Mouse (Mus musculus): Measurements from ENCODE around the gene Cst3.

The Cst3 gene

DNA sequence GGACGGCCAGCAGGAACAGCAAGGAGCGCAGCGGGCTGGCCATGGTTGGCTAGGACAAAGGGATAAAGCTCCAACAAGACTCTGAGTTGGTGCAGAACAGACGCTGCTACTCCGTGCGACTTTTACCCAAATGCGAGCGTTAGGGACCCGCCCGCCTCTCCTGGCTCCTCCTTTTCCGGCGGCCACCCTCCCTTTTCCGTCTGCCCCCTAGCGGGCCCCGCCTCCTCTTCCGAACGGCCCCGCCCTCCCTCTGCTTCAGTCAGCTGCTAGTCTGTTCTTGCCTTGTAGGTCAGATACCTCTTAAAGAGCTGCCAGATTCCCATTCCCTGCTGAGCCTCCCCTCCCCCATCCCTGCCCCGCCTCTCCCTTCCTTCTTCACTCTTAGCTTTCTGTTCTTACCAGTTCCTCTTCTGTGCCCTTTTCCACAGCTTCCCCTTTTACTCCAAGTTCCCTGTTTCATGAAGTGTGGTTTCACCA is at the start of gene Cst3:
Cst3 (minus strand) TSS at position 358 of the 477 bp plus-strand sequence.
- peak; percentile 96 to 98 for DNase-seq (ENCODE audit: inconsistent age in 2 of 2, low spot score in 1 of 2)

DNA sequence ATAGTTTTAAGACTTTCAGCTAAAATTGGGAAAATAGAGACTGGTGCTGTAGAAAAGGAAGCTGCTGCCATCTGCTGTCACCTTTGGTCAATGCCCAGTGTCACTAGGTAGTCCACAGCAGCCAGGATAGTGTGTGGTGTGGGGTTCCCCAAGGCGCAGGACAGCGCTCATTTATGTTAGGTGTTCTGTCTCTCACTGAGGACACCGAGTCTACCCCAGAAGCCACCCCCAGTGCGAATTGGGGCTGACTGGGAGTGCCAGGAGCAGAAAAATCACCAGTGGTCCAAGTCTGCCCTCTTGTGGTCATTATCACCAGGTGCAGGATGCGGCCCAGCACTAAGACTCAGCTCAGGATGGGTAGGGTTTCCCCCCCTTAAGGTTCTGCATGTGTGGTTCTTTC is 26.8 kb upstream of the Cst3 start:
- peak; percentile 67 to 89 for DNase-seq (ENCODE audit: inconsistent age in 2 of 2, low spot score in 1 of 2)

DNA sequence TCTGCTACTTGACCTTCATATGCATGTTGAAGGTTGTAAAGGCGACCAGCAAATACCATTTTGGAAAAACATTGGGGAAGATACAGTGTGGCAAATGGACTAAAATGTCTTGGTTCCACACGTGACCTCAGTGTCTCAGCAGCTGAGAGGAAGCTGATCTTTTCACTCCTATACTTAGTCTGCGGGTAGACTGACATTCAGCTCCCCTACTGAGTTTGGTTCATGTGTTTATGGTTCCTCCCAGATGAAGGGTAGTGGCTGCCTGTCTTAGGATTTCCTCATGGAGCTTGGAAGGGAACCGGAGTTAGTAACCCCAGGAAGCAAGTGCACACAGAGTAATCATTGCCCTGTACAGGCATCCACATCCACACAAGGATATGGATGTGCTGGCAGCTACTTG is 24.8 kb upstream of the Cst3 start:
- DNase-seq (ENCODE audit: inconsistent age in 2 of 2, low spot score in 1 of 2), result no peak

GRCm38 (mm10) chr2:148896219-148896618 is 20.7 kb upstream of the Cst3 start:
- DNase-seq (ENCODE audit: inconsistent age in 2 of 2, low spot score in 1 of 2), result no peak

DNA sequence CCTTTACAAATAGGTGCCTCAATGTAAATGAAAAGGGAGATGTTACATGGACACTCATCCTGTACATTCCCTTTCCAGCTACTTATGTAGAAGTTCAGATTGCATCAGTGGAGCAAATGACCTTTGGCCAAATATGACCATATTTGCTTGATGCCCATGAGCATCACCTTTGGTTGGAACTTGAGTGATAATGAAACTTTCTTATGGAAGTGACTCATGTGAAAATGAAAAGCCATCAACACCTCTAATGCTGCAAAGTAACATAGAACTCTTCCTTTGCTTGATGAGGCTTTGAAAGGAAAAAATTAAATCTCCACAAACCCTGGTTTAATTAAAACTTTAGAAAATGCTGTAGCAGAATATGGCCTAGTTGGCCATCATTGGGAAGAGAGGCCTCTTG is 17.6 kb upstream of the Cst3 start:
- no peak for DNase-seq (ENCODE audit: inconsistent age in 2 of 2, low spot score in 1 of 2)

DNA sequence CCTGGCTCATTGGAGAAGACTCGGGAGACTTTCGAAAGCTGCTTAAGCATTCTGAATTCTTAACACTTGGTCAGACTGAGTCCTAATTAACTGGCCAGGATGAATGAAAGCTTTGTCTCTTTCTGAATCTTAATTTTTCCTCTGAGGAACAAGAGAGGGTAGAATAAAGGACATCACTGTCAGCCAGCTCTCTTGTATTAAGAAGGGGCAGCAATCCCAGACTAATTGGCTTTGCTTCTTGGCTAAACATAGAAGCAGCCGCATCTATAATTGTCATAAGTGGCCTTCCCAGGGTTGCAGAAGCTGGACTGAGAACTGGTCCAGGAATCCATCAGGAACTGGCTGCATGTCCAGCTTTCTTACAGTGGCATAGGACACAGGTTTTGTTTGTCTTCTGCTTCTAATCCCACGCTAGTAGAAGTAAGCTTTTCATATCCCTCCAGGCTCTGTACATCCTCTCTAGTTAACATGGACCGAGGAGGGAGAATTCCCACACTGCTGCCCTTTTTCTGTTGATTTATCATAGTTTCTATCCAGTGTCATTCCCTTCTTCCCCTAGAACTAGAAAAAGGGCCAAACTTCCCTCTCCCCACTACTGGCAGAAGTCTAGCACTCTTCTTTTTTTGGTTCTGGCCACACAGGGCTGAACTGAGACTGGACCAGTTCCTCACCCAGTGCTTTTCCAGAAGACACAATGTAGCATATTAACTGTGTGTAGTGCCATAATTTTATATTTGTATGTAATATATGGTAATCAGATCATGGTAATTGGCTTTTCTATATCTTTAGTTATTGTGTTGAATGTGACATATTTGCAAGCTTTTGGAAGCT is 14.7 kb upstream of the Cst3 start:
- no peak for DNase-seq (ENCODE audit: inconsistent age in 2 of 2, low spot score in 1 of 2)

DNA sequence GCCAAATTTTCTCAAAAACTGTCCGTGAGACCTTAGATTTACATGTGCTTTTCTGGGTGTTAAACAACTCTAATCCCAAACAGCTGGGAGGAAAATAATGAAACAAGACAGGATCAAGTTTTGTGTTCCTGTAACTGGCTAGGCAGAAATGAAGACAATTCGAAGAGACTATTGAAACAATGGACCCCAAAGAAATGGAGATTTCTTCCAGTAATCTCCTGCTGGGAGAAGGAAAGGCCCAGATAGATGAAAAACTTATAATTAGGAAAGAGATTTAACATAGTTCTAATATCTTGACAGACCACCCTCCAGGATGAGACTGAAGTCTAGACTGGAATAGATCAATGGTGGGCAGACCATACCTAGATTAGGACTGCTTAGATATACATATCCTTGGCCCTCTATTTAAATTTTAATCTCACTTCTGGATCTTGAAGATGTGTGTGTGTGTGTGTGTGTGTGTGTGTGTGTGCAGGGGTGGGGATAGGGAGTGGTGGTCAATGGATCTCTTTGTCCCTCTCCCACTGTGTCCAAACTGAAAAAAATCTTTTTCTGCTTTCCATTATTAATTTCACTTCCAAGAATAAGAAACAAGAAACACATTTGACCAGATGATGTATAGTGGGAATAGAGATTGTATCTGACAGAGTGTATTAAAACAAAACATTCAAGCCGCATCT is 14.0 kb upstream of the Cst3 start:
- no peak for DNase-seq (ENCODE audit: inconsistent age in 2 of 2, low spot score in 1 of 2)

- no peak for DNase-seq (ENCODE audit: inconsistent age in 2 of 2, low spot score in 1 of 2)
Observed at GRCm38 (mm10) chr2:148888872-148889271, 13.4 kb upstream of the Cst3 start.

DNA sequence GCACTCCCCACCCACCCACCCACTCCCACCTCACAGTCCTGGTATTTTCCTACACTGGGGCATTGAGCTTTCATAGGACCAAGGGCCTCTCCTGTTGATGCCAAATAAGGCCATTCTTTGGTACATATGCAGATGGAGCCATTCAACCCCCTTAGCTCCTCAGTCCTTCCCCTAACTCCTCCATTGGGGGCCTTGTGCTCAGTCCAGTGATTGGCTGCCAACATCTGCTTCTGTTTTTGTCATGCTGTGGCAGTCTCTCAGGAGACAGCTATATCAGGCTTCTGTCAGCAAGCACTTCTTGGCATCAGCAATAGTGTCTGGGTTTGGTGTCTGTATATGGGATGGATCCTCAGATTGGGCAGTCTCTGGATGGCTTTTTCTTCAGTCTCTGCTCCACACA is 9.2 kb upstream of the Cst3 start:
- no peak for DNase-seq (ENCODE audit: inconsistent age in 2 of 2, low spot score in 1 of 2)

DNA sequence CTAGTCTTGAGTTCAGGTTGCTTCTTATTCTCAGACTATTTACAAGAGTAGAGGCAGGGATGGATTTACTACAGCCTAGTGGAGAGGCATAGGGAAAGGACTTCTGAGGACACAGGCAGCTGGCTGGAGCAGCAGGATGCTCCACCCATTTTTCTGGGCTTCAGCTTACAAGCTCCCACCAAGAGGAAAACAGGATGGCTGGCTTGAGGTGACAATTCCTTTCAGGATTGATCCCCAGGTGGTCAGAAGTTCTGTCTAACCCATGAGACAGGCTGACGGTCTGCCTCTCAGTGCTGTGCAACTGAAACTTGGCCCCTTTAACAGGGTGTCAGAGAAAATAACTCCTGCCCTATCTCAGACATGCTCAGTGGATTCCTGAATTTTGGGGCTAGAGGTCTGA is 3.7 kb upstream of the Cst3 start:
- peak in 1 of 2 experiments; percentile 36 for DNase-seq (ENCODE audit: inconsistent age in 2 of 2, low spot score in 1 of 2)

- no peak for DNase-seq (ENCODE audit: inconsistent age in 2 of 2, low spot score in 1 of 2)
Observed at GRCm38 (mm10) chr2:148878641-148879130, 3.2 kb upstream of the Cst3 start.

DNA sequence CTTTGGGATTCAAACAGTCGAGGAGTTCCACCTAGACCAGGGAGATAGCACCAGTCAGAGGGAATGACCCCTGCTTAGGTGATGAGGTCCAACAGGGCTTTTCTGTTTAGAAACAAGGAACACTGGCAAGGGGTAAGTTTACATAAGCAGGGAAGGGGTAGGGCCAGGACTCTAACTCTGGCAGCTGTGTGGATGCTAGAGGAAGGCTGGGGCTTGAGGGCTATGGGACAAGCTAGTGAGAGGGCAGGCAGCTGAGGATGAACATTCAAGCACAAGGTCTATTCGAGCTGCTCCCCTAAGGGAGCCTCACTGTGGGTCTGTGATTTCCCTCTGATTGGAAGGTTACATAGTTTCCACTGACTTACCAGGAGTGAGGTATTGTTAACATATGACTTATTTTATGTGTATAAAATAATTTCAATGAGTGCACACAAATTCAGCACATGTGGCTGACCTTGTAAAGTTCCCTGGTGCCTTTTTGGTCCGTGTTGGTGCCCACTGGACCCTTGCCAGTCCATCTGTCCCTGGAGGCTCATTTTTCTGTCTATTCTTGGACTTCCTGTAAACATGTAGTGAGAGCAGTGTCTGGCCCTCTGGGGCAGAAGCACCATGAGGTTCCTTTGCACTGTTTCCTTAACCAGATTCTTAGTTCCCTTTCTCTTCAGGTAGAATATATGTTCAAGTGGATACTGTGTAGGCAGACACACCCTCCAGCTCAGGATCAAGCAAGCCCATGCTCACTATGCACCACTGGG is 1.7 kb upstream of the Cst3 start:
- peak; percentile 49 to 84 for DNase-seq (ENCODE audit: inconsistent age in 2 of 2, low spot score in 1 of 2)

DNA sequence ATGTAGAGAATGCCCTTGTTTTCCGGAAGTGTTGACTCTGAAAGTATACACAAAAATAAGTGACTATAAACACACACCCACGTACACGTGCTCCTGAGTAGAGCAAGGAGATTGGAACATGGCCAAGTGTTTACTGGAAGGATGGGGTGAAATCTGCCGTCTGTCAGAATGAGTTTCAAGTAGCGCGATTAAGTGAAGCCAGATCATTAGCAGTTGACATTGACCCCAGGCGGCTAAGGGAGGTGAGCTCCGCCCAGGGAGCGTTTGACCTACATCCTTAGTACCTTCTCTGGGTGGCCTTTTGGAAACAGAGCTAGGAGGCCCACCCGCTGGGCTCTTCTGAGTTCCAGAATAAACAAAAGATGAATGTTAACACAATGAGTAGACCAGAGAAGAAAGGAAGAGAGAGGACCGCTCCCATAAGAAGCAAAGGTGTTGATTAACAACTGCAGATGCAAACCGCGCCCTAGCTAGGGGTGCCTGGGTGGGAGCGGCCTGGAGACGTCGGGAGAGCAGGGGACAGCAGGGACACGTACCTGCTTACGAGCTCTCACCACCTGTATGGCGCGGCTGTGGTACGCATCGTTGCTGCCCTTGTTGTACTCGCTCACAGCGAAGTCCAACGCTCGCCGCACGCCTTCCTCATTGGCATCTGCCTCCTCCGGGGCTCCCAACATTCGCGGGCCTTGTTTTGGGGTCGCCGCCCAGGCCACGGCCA is 716 bp downstream of the Cst3 start:
- peak; percentile 33 to 76 for DNase-seq (ENCODE audit: inconsistent age in 2 of 2, low spot score in 1 of 2)

DNA sequence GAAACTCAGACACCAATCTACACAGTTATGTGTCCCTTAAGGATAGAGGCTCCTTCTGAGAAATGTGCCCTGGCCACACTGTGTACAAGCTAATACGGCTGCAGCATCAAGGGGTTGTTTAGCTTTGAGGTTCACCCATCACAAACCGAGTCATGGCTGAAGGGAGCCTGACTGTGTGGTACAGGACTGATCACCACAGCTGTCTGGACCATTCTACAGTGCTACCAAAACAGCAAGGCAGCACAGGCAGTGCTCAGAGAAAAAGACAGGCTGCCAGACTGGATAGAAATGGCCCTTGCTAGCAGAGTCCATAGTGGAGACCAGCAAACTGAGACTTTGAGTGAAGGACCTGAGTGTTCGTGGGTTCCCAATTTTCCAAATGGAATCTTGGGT is 1.3 kb downstream of the Cst3 start:
- DNase-seq (ENCODE audit: inconsistent age in 2 of 2, low spot score in 1 of 2), result peak in 1 of 2 experiments; percentile 41

- peak in 1 of 2 experiments; percentile 35 for DNase-seq (ENCODE audit: inconsistent age in 2 of 2, low spot score in 1 of 2)
Observed at GRCm38 (mm10) chr2:148872860-148873259, 2.6 kb downstream of the Cst3 start.

DNA sequence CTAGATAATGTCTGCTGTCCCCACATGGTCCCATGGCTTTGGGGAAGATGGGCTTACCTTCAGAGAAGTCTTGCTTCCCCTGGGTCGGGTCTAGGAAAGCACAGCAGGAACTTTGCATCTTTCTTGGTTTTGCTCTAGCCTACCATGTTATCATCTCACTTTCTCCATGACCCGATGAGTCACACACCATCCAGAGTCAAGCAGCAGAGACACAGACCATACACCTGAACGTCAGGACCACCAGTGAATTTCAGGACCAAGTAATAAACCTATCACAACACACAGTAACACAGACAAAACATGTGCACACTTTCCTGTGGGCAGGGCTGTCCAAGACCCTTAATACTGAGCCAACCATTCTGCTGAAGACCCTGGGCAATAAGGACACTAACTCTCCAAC is 5.0 kb downstream of the Cst3 start:
- no peak for DNase-seq (ENCODE audit: inconsistent age in 2 of 2, low spot score in 1 of 2)

- DNase-seq (ENCODE audit: inconsistent age in 2 of 2, low spot score in 1 of 2), result no peak
Observed at GRCm38 (mm10) chr2:148868959-148869358, 6.5 kb downstream of the Cst3 start.

GRCm38 (mm10) chr2:148864966-148865365 is 10.5 kb downstream of the Cst3 start, which contains the start of gene 9230104L09Rik:
9230104L09Rik (minus strand) TSS chr2:148865038.
- DNase-seq (ENCODE audit: inconsistent age in 2 of 2, low spot score in 1 of 2), result no peak

- DNase-seq (ENCODE audit: inconsistent age in 2 of 2, low spot score in 1 of 2), result no peak
Observed at GRCm38 (mm10) chr2:148861693-148862092, 13.8 kb downstream of the Cst3 start.

GRCm38 (mm10) chr2:148860993-148861392 is 14.5 kb downstream of the Cst3 start:
- DNase-seq (ENCODE audit: inconsistent age in 2 of 2, low spot score in 1 of 2), result no peak

- DNase-seq (ENCODE audit: inconsistent age in 2 of 2, low spot score in 1 of 2), result peak in 1 of 2 experiments; percentile 54
Observed at GRCm38 (mm10) chr2:148857506-148857905, 18.0 kb downstream of the Cst3 start.
